Mouse (Mus musculus) heart, postnatal 0 days (tissue): ENCODE data around the gene Bcar3.

Experiments
- CTCF ChIP-seq: IDR thresholded peaks from 2 replicates; pipeline ENCODE4 v1.5.1; 2016; ENCODE audit warnings: antibody characterized with exemption, control low read depth, low read depth
- EP300 ChIP-seq: IDR thresholded peaks from 2 replicates; pipeline ENCODE4 v1.6.1; 2016; ENCODE audit warnings: antibody characterized with exemption, low read depth

GRCm38 (mm10) chr3:122290696-122291095 lies 3.2 kb upstream of the Bcar3 start:
- TF ChIP-seq CTCF (no peak), EP300 (no peak)
